Mouse (Mus musculus): ENCODE data around the gene Srcap. TPM values are rescaled to one million over a fixed set of nuclear protein-coding genes. Genes with fewer than 3 reads are reported as not detected.

The Srcap gene
- polyA plus RNA-seq, 1 experiment from 2014 or later, result 54.3 TPM

DNA sequence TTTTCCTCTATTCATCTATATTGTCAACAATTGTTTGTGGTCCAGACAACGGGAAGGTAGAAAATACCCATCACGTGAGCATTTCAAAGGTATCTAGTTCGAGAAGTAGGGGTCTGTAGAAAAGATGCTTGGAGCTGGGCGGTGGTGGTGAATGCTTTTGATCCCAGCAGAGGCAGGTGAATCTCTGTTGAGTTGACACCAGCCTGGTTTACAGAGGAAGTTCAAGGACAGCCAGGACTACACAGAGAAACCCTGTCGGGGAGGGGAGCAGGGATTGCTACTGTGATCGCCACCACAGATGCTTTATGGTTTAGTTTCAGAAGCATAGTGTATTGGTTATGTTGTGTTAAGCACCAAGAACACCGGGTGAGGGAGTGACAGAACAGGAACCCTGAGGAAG is 62.3 kb downstream of the Srcap start:
- H3K4me1 ChIP-seq (replicated peaks), result peaks cover 19% of the 10 kb centered on the region
- peak overlapping the region; percentile 94 for H3K4me3 ChIP-seq
- H3K9me3 ChIP-seq (replicated peaks), result no peaks in the 10 kb centered on the region
- H3K9ac ChIP-seq, result peak overlapping the region; percentile 94
- H3K27me3 ChIP-seq (replicated peaks), result no peaks in the 10 kb centered on the region
- peak overlapping the region; percentile 69; the same call in 1 of the 2 replicates for H3K27ac ChIP-seq (ENCODE audit: poor library complexity, severe bottlenecking)
- ATAC-seq (ENCODE audit: insufficient number of reproducible peaks, low FRiP score), result no peak
- WGBS, result 18% methylated on average over 7 of the region's 7 CpGs
- H3K36me3 ChIP-seq, result peaks cover 21% of the 10 kb centered on the region
- H3K4me2 ChIP-seq, result peak overlapping the region; percentile 98

DNA sequence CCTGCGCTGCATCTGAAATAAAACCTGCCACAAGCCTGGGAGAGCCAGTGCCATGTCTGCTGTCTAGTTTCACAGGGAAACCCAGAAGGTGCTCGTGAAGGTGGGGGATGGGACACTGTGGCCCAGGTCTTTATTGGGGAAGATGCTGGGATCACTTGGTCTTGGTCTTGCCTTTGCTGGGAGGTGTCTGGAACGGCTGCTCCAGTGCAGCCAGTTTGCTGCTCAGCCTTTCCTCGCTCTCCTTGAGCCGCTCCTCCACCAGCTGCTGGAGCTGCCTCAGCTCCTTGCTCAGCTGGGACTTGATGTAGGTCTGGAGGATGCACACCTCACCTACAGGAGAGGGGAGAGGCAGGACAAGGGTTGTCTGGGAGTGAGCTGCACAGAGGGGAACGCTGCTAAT is 71.5 kb downstream of the Srcap start:
- H3K4me3 ChIP-seq, result no peak overlapping the region
- H3K9ac ChIP-seq, result no peak overlapping the region
- no peaks in the 10 kb centered on the region for H3K9me3 ChIP-seq (replicated peaks)
- H3K27ac ChIP-seq (ENCODE audit: poor library complexity, severe bottlenecking), result no peak overlapping the region
- H3K27me3 ChIP-seq (replicated peaks), result no peaks in the 10 kb centered on the region
- H3K4me2 ChIP-seq, result no peak overlapping the region
- peaks cover 8% of the 10 kb centered on the region for H3K4me1 ChIP-seq (replicated peaks)
- 91% methylated on average over 6 of the region's 6 CpGs for WGBS
- no peak for ATAC-seq (ENCODE audit: insufficient number of reproducible peaks, low FRiP score)
- peaks cover 62% of the 10 kb centered on the region for H3K36me3 ChIP-seq

DNA sequence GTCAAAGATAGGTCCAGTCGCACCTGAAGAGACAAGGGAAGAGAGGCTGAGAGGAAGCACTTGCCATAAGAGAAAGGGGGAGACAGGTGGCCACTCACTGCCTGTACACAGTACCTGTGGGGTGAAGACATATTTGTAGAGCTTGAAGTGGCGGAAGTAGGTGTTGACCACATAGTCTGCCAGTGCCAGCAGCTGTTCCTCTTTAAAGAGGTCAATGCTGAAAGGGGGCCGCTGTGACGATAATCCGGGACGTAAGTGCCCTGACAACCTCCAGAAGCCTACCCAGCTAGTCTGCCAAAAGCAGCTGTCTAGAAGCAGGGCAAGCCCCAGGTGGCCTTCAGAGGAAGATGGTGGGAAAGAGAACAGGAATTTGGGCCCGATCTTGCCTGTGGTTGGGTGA is 73.2 kb downstream of the Srcap start:
- Histone ChIP-seq H3K4me1 (replicated peaks) (peaks cover 17% of the 10 kb centered on the region), H3K9me3 (replicated peaks) (no peaks in the 10 kb centered on the region), H3K4me3 (no peak overlapping the region), H3K27me3 (replicated peaks) (no peaks in the 10 kb centered on the region), H3K9ac (no peak overlapping the region), H3K4me2 (no peak overlapping the region), H3K36me3 (peaks cover 54% of the 10 kb centered on the region), H3K27ac (ENCODE audit: poor library complexity, severe bottlenecking) (no peak overlapping the region)
- 80% methylated on average over 7 of the region's 7 CpGs for WGBS
- ATAC-seq (ENCODE audit: insufficient number of reproducible peaks, low FRiP score), result no peak

DNA sequence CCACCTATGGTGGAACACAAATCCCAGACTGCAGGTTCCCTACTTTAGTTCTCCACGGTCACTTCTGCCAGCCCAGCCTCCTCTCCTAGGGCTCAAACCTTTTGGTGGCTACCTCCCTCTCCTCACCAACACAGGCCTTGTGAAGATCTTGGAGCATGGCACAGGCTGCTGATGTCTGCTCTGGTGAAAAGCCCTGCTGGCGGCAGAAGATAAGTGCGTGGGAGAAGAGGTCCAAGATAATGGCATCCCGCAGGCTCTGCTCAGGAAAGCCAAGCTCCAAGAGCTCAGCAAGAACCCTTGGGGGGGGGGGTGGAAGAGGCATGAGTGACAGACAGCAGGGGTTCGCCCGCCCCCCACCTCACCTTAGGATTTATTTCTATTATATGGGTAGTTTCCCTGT is 74.4 kb downstream of the Srcap start:
- ATAC-seq (ENCODE audit: insufficient number of reproducible peaks, low FRiP score), result no peak
- Histone ChIP-seq H3K36me3 (peaks cover 59% of the 10 kb centered on the region), H3K4me2 (no peak overlapping the region), H3K4me1 (replicated peaks) (peaks cover 17% of the 10 kb centered on the region), H3K27ac (ENCODE audit: poor library complexity, severe bottlenecking) (no peak overlapping the region), H3K27me3 (replicated peaks) (no peaks in the 10 kb centered on the region), H3K9ac (no peak overlapping the region), H3K9me3 (replicated peaks) (no peaks in the 10 kb centered on the region), H3K4me3 (no peak overlapping the region)
- 66% methylated on average over 6 of the region's 6 CpGs for WGBS

DNA sequence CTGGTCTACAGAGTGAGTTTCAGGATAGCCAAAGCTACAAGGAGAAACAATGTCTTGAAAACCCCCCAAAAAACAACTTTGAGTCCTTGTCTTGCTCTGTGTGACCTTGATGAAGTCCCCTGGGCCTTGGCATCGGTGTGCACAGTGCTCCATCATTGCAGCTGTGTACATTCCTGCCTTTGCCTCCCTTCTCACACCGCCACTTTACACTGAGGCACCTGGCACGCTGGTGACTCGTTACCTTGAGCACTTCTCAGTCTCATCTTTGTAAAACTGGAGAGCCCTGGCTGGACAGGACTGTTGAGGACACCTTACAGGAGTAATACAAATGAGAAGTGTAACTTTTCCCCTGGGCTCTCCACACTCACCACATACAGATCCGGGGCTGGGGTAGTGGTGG is 75.4 kb downstream of the Srcap start:
- H3K4me1 ChIP-seq (replicated peaks), result peaks cover 17% of the 10 kb centered on the region
- H3K36me3 ChIP-seq, result peaks cover 59% of the 10 kb centered on the region
- WGBS, result 64% methylated on average over 5 of the region's 5 CpGs
- peak overlapping the region; percentile 77; the same call in 1 of the 2 replicates for H3K9ac ChIP-seq
- ATAC-seq (ENCODE audit: insufficient number of reproducible peaks, low FRiP score), result no peak
- H3K4me3 ChIP-seq, result peak overlapping the region; percentile 93
- H3K9me3 ChIP-seq (replicated peaks), result no peaks in the 10 kb centered on the region
- H3K4me2 ChIP-seq, result peak overlapping the region; percentile 92
- no peaks in the 10 kb centered on the region for H3K27me3 ChIP-seq (replicated peaks)
- peak overlapping the region; percentile 66; the same call in 1 of the 2 replicates for H3K27ac ChIP-seq (ENCODE audit: poor library complexity, severe bottlenecking)

DNA sequence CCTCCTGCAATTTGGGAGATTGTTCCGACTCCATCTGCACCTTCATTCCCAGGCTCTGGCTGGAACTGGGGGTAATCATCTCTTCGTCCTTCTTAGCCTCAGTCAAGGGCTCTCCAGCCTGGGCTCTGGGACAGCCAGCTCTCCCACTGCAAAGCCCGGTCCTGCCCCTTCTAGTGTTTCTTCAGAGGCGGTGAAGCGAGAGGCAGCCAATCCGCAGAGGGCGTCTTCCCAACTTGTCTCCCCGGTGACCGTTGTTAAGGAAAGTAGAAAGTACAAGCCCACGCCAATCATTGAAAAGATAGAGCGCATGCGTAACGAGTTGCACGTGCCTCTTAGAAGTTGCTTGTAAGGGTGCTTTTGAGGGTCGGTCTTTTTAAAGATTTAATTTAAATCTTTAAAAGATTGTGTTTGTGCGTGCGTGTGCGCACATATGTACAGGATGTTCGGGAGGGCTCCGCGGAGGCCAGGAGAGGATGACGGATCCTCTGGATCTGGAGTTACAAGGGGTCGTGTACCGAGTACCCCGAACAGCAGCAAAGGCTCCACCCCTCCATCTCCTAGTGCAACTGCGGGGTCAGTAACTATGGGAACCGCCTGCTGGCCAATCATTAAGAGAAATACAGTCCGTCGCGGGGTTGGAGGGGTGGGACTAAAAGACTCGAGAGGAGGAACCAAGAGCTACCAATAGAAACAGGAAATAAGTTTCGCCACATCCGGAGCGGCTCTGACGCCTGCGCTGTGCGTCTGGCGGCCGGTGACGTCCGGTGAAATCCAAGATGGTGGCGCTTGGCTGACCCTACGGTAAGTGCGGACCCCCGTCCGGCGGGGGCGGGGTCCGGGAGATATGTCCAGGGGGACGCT is 76.5 kb downstream of the Srcap start, which contains the start of the genes Ccdc189 and Rnf40:
Gene Ccdc189, minus strand, starts transcription at position 585 of the 861 bp plus-strand sequence.
Gene Rnf40, plus strand, starts transcription at position 757 of the 861 bp plus-strand sequence.
- WGBS, result under 1% methylated on average over 50 of the region's 50 CpGs
- H3K9me3 ChIP-seq (replicated peaks), result no peaks in the 10 kb centered on the region

DNA sequence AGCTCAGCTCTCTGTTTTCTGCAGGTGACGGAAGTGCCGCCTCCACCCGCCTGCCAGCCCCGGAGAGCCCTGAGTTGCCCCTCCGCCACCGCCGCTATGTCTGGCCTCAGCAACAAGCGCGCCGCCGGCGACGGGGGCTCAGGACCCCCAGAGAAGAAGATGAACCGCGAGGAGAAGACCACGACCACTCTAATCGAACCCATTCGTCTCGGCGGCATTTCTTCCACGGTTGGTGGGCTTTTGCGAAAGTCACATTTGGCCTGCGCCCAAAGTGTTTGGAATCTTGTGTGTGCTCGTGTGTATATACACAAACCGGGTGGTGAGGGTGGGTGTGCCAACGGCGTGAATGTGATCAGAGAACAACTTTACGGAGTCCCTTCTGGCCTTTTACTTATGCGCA is 77.1 kb downstream of the Srcap start:
- WGBS, result 4% methylated on average over 29 of the region's 29 CpGs
- Histone ChIP-seq H3K27ac (ENCODE audit: poor library complexity, severe bottlenecking) (peak overlapping the region; percentile 36), H3K9me3 (replicated peaks) (no peaks in the 10 kb centered on the region), H3K27me3 (replicated peaks) (no peaks in the 10 kb centered on the region), H3K4me3 (peak overlapping the region; percentile 93), H3K36me3 (peaks cover 59% of the 10 kb centered on the region), H3K9ac (peak overlapping the region; percentile 91), H3K4me2 (peak overlapping the region; percentile 92), H3K4me1 (replicated peaks) (peaks cover 17% of the 10 kb centered on the region)
- ATAC-seq (ENCODE audit: insufficient number of reproducible peaks, low FRiP score), result no peak

More for the DNA sequence above, 76.5 kb downstream of the Srcap start, which contains the start of the genes Ccdc189 and Rnf40:
- Histone ChIP-seq H3K4me2 (peak within 1 kb of the TSS; percentile 92), H3K4me3 (peak within 1 kb of the TSS; percentile 93), H3K27me3 (replicated peaks) (no peaks in the 10 kb centered on the region), H3K36me3 (peaks cover 59% of the 10 kb centered on the region), H3K4me1 (replicated peaks) (peaks cover 17% of the 10 kb centered on the region), H3K27ac (ENCODE audit: poor library complexity, severe bottlenecking) (peak within 1 kb of the TSS; percentile 66), H3K9ac (peak within 1 kb of the TSS; percentile 91)
- peak; percentile 96 for ATAC-seq (ENCODE audit: insufficient number of reproducible peaks, low FRiP score)

DNA sequence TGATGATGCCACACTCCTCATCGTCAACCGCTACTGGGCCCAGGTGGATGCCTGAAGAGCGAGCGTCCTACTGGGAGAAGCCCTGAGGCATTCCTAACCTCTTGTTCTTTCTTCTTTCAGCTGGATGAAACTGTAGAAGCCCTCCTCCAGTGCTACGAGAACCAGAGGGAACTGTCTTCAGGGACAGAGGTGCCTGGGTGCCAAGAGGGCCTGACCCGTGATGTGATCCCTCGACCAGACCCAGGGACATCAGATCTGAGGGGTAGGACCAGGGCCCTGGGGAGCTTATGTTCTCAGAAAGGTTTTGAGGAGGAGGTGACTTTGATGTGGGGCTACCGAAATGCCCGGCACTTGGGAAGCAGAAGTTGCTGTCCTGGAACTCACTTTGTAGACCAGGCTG is 77.9 kb downstream of the Srcap start:
- H3K9ac ChIP-seq, result peak overlapping the region; percentile 91; the same call in 1 of the 2 replicates
- no peak for ATAC-seq (ENCODE audit: insufficient number of reproducible peaks, low FRiP score)
- H3K4me1 ChIP-seq (replicated peaks), result peaks cover 17% of the 10 kb centered on the region
- H3K9me3 ChIP-seq (replicated peaks), result no peaks in the 10 kb centered on the region
- H3K4me2 ChIP-seq, result peak overlapping the region; percentile 92
- H3K36me3 ChIP-seq, result peaks cover 59% of the 10 kb centered on the region
- peak overlapping the region; percentile 93 for H3K4me3 ChIP-seq
- H3K27ac ChIP-seq (ENCODE audit: poor library complexity, severe bottlenecking), result no peak overlapping the region
- 93% methylated on average over 9 of the region's 9 CpGs for WGBS
- no peaks in the 10 kb centered on the region for H3K27me3 ChIP-seq (replicated peaks)

DNA sequence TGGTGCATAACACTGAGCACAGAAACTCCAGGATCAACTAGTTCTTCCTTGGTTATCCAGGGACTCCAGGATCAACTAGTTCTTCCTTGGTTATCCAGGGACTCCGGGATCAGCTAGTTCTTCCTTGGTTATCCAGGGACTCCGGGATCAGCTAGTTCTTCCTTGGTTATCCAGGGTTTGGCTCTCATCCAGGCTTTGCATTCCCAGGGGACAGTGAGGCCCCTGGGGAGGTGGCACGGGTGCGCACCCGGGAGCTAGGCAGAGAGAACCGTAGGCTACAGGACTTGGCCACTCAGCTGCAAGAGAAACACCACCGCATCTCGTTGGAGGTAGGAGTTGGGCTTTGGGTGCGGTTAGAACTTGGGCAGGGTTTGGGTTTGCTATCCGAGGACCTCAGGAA is 79.3 kb downstream of the Srcap start:
- WGBS, result 84% methylated on average over 10 of the region's 10 CpGs
- no peak for ATAC-seq (ENCODE audit: insufficient number of reproducible peaks, low FRiP score)
- Histone ChIP-seq H3K4me1 (replicated peaks) (peaks cover 17% of the 10 kb centered on the region), H3K36me3 (peaks cover 68% of the 10 kb centered on the region), H3K9me3 (replicated peaks) (no peaks in the 10 kb centered on the region), H3K27me3 (replicated peaks) (no peaks in the 10 kb centered on the region), H3K9ac (no peak overlapping the region), H3K4me2 (no peak overlapping the region), H3K4me3 (no peak overlapping the region), H3K27ac (ENCODE audit: poor library complexity, severe bottlenecking) (no peak overlapping the region)

DNA sequence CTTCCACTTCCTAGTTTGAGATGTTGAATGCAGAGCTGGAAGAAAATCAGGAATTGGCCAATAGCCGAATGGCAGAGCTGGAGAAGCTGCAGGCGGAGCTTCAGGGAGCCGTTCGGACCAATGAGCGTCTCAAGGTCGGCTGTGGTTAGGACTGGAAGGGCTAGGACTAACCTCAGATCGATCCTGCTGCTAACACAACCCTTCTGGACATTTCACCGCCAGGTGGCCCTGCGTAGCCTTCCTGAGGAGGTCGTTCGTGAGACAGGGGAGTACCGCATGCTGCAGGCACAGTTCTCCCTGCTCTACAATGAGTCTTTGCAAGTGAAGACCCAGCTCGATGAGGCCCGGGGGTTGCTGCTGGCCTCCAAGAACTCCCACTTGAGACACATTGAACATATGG is 80.8 kb downstream of the Srcap start:
- peaks cover 10% of the 10 kb centered on the region for H3K4me1 ChIP-seq (replicated peaks)
- ATAC-seq (ENCODE audit: insufficient number of reproducible peaks, low FRiP score), result no peak
- 91% methylated on average over 14 of the region's 14 CpGs for WGBS

DNA sequence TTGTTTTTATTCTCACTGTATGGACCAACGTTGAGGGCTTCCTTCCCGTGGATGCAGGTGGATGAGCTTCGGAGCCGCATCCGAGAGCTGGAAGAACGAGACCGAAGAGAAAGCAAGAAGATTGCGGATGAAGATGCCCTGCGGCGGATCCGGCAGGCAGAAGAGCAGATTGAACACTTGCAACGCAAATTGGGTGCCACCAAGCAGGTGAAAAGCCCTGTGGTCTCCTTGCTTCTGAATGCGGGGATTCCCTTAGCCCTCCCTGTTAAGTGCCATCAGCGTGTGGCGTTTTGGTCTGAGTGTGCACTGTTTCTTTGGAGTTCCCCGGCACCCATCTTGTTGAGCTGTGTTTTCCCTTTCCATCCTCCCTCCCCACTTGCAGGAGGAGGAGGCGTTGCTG is 85.0 kb downstream of the Srcap start:
- H3K27ac ChIP-seq (ENCODE audit: poor library complexity, severe bottlenecking), result no peak overlapping the region
- no peaks in the 10 kb centered on the region for H3K4me1 ChIP-seq (replicated peaks)
- WGBS, result 94% methylated on average over 17 of the region's 17 CpGs
- no peak overlapping the region for H3K9ac ChIP-seq
- H3K36me3 ChIP-seq, result peaks cover 99% of the 10 kb centered on the region
- ATAC-seq (ENCODE audit: insufficient number of reproducible peaks, low FRiP score), result no peak
- no peak overlapping the region for H3K4me2 ChIP-seq
- no peaks in the 10 kb centered on the region for H3K9me3 ChIP-seq (replicated peaks)
- no peak overlapping the region for H3K4me3 ChIP-seq
- H3K27me3 ChIP-seq (replicated peaks), result no peaks in the 10 kb centered on the region

More for the DNA sequence above, 80.8 kb downstream of the Srcap start:
- no peak overlapping the region for H3K27ac ChIP-seq (ENCODE audit: poor library complexity, severe bottlenecking)
- H3K4me2 ChIP-seq, result no peak overlapping the region
- H3K9ac ChIP-seq, result no peak overlapping the region
- no peaks in the 10 kb centered on the region for H3K9me3 ChIP-seq (replicated peaks)
- no peaks in the 10 kb centered on the region for H3K27me3 ChIP-seq (replicated peaks)
- H3K4me3 ChIP-seq, result no peak overlapping the region
- peaks cover 82% of the 10 kb centered on the region for H3K36me3 ChIP-seq
